Mouse (Mus musculus) testis, adult 2 months (tissue): ENCODE results near the gene Rin3. TPM values are rescaled to one million over a fixed set of nuclear protein-coding genes. Genes with fewer than 3 reads are reported as not detected.

ENCODE experiments used
- H3K27ac ChIP-seq: fragments of 200-500 bp; 2 replicates; pipeline ENCODE4 v1.5.1; 2012; ENCODE audit warnings: low read depth, low read length; ENCODE audit not compliant: control insufficient read depth, insufficient read depth
- H3K27me3 ChIP-seq: fragments of 200-500 bp; 2 replicates; pipeline ENCODE4 v1.6.1; 2012; ENCODE audit warnings: mild to moderate bottlenecking, low read length, moderate library complexity; ENCODE audit not compliant: control insufficient read depth, insufficient read depth
- H3K36me3 ChIP-seq: fragments of 200-500 bp; 2 replicates; pipeline ENCODE4 v1.6.1; 2012; ENCODE audit warnings: mild to moderate bottlenecking, low read length; ENCODE audit not compliant: control insufficient read depth, insufficient read depth
- H3K4me1 ChIP-seq: fragments of 200-500 bp; 2 replicates; pipeline ENCODE4 v1.6.1; 2012; ENCODE audit warnings: low read length; ENCODE audit not compliant: control insufficient read depth, insufficient read depth
- H3K4me3 ChIP-seq: fragments of 200-500 bp; 2 replicates; pipeline ENCODE4 v1.5.1; 2012; ENCODE audit warnings: low read depth, mild to moderate bottlenecking, low read length, moderate library complexity, mixed read lengths; ENCODE audit not compliant: control insufficient read depth
- CTCF ChIP-seq: fragments of 200-500 bp; IDR thresholded peaks from 2 replicates; pipeline ENCODE4 v1.5.1; 2012; ENCODE audit warnings: low read depth, mild to moderate bottlenecking, inconsistent platforms, low read length, moderate library complexity; ENCODE audit not compliant: control insufficient read depth, insufficient read depth, insufficient replicate concordance
- POLR2A ChIP-seq: fragments of 200-500 bp; IDR thresholded peaks from 2 replicates; pipeline ENCODE4 v1.6.1; 2012; ENCODE audit warnings: low read depth, mild to moderate bottlenecking, inconsistent platforms, low read length, moderate library complexity; ENCODE audit not compliant: control insufficient read depth
- polyA plus RNA-seq: library from polyadenylated mRNA; depleted of rRNA; stranded (reverse); fragments of >200 nt; gene quantifications from 2 replicates; pipeline ENCODE4 v1.2.3, GENCODE M21; 2012

Rin3 gene
- polyA plus RNA-seq, 1 experiment, result 2.4 TPM

DNA sequence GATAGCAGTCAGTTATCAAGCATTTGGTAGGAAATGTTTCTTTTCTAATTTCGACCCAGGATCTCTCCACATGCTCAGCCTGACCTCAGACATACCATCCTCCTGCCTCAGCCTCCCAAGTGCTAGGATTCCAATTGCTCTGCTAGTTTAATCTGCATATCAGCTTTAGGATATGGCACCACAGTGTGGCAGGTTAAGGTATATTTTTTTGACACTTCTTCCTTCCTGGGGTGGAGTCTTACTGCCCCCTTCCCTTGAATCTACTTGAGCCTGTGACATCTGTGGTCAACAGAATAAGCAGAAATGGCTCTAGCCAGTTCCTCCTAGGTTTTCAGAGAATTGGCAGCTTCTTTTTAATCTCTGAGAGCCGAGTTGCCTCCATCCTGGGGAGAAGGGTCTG is 56.2 kb downstream of the Rin3 start:
- Histone ChIP-seq H3K36me3 (no peaks in the 10 kb centered on the region), H3K4me1 (no peaks in the 10 kb centered on the region), H3K4me3 (no peak overlapping the region), H3K27ac (no peak overlapping the region), H3K27me3 (no peaks in the 10 kb centered on the region)
- TF ChIP-seq POLR2A (no peak), CTCF (no peak)

DNA sequence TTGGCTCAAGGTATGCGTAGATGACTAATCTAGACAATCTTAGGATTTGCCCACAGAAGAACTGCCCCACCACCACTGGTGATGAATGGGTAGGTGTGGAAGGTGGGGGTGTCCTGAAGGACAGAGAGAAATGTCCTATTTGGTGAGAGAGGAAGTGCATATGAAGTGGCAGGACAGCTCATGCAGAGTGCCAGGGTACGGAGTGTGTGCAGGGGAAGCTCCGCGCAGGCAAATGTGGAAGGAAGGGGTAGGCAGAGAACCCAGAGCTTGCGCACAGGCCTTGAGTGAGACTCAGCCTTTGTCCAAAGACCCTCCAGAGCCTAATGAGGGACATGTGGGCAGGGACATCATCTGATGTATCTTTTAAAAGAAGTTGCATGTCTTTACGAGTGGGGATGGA is 57.6 kb downstream of the Rin3 start:
- TF ChIP-seq CTCF, result no peak
- TF ChIP-seq POLR2A, result no peak
- Histone ChIP-seq H3K27ac (no peak overlapping the region), H3K4me1 (no peaks in the 10 kb centered on the region), H3K27me3 (no peaks in the 10 kb centered on the region), H3K36me3 (no peaks in the 10 kb centered on the region), H3K4me3 (no peak overlapping the region)

DNA sequence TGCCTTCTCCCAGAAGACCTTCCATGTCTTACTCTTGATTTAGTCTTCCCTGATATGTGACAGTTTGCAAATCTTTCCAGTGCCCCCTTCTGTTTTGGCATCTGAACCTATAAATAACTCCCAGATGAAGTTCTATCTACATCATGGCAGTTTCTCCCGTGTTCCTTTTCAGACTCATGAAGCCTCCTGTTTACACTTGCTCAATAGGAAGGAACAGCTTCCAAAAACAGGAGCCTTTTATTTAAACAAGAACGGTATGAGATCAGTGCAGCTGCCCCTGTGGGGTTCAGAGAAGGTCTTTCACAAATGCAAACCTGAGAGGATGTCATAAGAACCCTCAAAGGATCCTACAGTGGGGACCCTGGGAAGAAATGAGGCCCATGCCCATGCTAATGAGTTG is 59.3 kb downstream of the Rin3 start:
- H3K36me3 ChIP-seq, result no peaks in the 10 kb centered on the region
- H3K4me3 ChIP-seq, result no peak overlapping the region
- H3K4me1 ChIP-seq, result no peaks in the 10 kb centered on the region
- TF ChIP-seq POLR2A (no peak), CTCF (no peak)
- H3K27ac ChIP-seq, result no peak overlapping the region
- no peaks in the 10 kb centered on the region for H3K27me3 ChIP-seq

DNA sequence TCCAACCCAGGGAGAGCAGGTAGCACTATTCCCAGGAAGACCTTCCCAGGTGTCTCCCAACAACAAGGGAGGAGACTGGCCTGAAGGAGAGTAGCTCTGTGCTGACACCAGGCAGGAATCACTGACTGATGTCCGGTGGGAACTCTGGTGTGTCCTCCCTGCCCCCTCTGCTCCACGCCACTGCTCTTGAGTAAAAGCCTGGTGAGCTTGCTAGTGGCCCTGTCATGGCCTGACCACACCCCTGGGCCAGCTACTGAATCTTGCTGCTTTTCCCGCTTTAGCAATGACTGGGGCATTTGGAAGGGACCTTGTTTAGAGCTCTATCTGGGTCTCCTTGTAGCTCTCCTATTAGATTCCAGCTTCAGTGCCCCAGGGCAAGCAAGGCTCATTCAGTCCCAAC is 59.8 kb downstream of the Rin3 start:
- no peaks in the 10 kb centered on the region for H3K4me1 ChIP-seq

DNA sequence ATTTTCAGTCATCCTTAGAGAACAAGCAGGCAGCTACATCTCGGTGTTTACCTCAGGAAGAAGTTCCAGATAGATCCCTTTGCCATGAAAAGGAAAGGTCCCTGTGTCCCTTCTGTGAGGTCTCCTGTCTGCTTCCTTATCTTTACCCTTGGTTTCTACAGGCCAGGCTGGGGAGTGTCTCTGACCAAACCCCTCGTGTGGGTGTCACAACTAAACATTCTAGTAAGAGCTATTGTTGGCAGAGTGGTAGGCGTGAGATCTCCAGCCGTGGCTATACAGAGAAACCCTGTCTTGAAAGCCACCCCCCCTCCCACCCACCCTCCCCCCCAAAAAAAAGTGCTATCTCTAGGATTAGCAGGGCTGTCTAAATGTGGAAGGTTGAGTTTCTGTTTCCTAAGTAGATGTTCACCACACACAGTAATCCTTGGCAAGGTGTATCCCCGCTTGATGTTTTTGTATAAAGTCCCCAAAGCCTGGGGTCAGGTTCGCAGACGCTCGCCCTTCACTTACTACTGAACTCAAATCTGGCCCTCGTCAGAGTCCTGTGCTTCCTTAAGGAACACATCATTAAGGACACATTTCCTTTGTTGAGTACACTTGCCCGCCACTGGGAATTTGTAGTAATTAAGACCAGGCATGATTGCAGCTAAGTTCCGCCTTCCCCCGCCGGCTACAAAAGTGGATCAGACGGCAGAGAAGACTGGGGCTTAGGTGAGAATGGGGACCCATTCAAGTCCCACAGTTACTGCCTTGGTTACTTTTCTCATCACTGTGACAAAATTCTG is 62.4 kb downstream of the Rin3 start:
- TF ChIP-seq CTCF (no peak), POLR2A (no peak)
- no peaks in the 10 kb centered on the region for H3K27me3 ChIP-seq
- H3K36me3 ChIP-seq, result no peaks in the 10 kb centered on the region
- peaks cover 2% of the 10 kb centered on the region for H3K4me1 ChIP-seq
- H3K4me3 ChIP-seq, result no peak overlapping the region
- no peak overlapping the region for H3K27ac ChIP-seq

More for the DNA sequence above, 59.8 kb downstream of the Rin3 start:
- TF ChIP-seq CTCF (no peak), POLR2A (no peak)
- no peaks in the 10 kb centered on the region for H3K36me3 ChIP-seq
- no peak overlapping the region for H3K27ac ChIP-seq
- no peak overlapping the region for H3K4me3 ChIP-seq
- H3K27me3 ChIP-seq, result no peaks in the 10 kb centered on the region

DNA sequence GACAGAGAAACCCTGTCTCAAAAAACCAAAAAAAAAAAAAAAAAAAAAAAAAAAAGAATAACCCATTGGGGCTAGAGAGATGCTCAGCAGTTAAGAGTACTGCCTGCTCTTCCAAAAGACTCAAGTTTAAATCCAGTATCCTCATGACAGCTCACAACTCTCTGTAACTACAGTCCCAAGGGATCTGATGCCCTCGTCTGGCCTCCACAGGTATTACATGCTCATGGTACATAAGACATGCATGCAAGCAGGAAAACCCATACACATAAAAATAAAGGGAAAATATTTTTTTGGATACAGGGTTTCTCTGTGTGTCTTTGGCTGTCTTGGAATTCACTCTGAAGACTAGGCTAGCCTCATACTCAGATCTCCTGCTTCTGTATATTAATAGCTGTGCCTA is 63.7 kb downstream of the Rin3 start:
- H3K27ac ChIP-seq, result no peak overlapping the region
- TF ChIP-seq CTCF (no peak), POLR2A (no peak)
- no peaks in the 10 kb centered on the region for H3K27me3 ChIP-seq
- H3K36me3 ChIP-seq, result no peaks in the 10 kb centered on the region
- peaks cover 2% of the 10 kb centered on the region for H3K4me1 ChIP-seq
- no peak overlapping the region for H3K4me3 ChIP-seq

DNA sequence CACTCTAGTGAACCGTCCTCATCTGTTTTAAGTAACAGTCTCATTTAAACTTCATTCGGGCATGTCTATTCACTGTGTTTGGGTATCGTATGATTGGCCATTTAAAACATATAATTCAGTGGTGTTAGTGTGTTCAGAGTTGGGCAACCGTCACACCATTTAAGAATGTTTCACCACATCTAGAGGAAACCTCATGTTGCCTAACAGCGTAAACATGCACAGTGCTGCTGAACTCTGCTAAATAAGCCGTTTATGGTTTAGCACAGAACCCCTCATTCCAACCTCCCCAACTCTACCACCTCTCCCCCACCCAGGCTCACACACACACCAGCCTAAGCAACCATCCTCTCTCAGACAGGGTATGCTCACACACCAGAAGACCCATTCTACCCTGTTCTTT is 65.6 kb downstream of the Rin3 start:
- TF ChIP-seq POLR2A (no peak), CTCF (no peak)

More for the DNA sequence above, 65.6 kb downstream of the Rin3 start:
- Histone ChIP-seq H3K4me1 (peaks cover 2% of the 10 kb centered on the region), H3K27ac (no peak overlapping the region), H3K36me3 (no peaks in the 10 kb centered on the region), H3K27me3 (no peaks in the 10 kb centered on the region), H3K4me3 (no peak overlapping the region)
